Mouse (Mus musculus) C2C12 (cell line): ENCODE measurements around the gene Eif4g1. TPM values are rescaled to one million over a fixed set of nuclear protein-coding genes. Genes with fewer than 3 reads are reported as not detected.

Experiments used
- H3K27me3 ChIP-seq: one replicate; pipeline ENCODE4 v1.6.1; 2011; ENCODE audit not compliant: control insufficient read depth, insufficient read depth, insufficient read length
- H3K36me3 ChIP-seq: one replicate; pipeline ENCODE4 v1.6.1; 2011; ENCODE audit not compliant: control insufficient read depth, insufficient read depth
- H3K4me3 ChIP-seq: one replicate; pipeline ENCODE4 v1.5.1; 2011; ENCODE audit warnings: mild to moderate bottlenecking, control low read depth; ENCODE audit not compliant: poor library complexity, insufficient read depth, severe bottlenecking
- H3K79me2 ChIP-seq: one replicate; pipeline ENCODE4 v1.6.1; 2011; ENCODE audit not compliant: control insufficient read depth, insufficient read depth
- H3K79me3 ChIP-seq: one replicate; pipeline ENCODE4 v1.6.1; 2011; ENCODE audit warnings: low read depth, control low read depth
- H3ac ChIP-seq: one replicate; pipeline ENCODE3; 2011; ENCODE audit warnings: low read depth; ENCODE audit not compliant: control insufficient read depth, insufficient read length
- CEBPB ChIP-seq: IDR thresholded peaks from one replicate; pipeline ENCODE4 v1.6.1; 2011; ENCODE audit warnings: low read depth, mild to moderate bottlenecking, control low read depth, moderate library complexity
- CTCF ChIP-seq: IDR thresholded peaks from one replicate; pipeline ENCODE4 v1.5.1; 2011; ENCODE audit not compliant: control insufficient read depth, insufficient read depth, insufficient read length
- FOSL1 ChIP-seq: IDR thresholded peaks from one replicate; pipeline ENCODE4 v1.8.0; 2011; ENCODE audit warnings: mild to moderate bottlenecking, low read length; ENCODE audit not compliant: poor library complexity, insufficient read depth, severe bottlenecking
- MAX ChIP-seq: IDR thresholded peaks from one replicate; pipeline ENCODE4 v1.6.1; 2011; ENCODE audit warnings: mild to moderate bottlenecking, control low read depth
- MYOD1 ChIP-seq: IDR thresholded peaks from one replicate; pipeline ENCODE4 v1.6.1; 2011; ENCODE audit warnings: low read depth; ENCODE audit not compliant: control insufficient read depth, insufficient read length
- MYOG ChIP-seq: IDR thresholded peaks from one replicate; pipeline ENCODE4 v1.6.1; 2011; ENCODE audit not compliant: control insufficient read depth, insufficient read length; ENCODE audit errors: extremely low read depth
- USF1 ChIP-seq: IDR thresholded peaks from one replicate; pipeline ENCODE4 v1.6.1; 2011; ENCODE audit warnings: low read depth, mild to moderate bottlenecking, control low read depth, moderate library complexity
- polyA plus RNA-seq: library from polyadenylated mRNA; unstranded; fragments of >200 nt; fragmentation: generic; extraction: Trizol; gene quantifications from one replicate; pipeline ENCODE4 v1.2.1, GENCODE M21; 2012; ENCODE audit warnings: missing spikeins

The Eif4g1 gene
- polyA plus RNA-seq, 1 experiment, result 342 TPM

DNA sequence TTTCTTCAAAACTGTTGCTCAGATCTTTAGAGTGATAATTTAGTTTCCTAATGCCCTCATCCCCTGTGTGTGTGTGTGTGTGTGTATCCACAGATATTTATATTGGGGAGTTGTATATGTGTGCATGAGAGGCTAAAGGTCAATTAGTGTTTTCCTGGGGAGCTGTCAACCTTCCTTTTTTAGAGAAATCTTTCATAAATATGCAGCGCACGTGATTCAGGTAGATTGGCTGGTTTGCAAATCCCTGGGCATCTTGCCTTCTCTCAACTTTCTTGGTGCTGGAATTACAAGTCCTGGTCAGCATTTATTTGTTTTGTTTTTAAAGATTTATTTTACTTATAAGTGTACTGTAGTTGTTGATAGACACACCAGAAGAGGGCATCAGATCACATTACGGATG is 2.2 kb downstream of the Eif4g1 start:
- peaks cover 13% of the 10 kb centered on the region for H3K36me3 ChIP-seq

DNA sequence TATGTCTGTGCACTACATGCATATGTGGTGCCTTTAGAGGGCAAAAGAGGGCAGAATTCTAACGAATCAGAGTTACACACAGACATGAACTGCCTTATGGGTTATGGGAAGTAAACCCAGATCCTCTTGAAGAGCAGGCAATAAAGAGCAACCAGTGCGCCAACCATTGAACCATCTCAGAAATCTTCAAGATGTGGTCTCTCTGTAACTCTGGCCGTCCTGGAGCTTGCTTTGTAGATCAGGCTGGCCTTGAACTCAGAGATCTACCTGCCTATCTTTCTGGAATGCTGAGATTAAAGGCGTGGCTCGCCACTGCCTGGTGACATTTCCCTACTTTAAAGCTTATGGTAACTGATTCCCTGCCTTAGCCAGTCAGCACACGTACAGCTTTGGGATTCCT is 3.8 kb downstream of the Eif4g1 start:
- no peaks in the 10 kb centered on the region for H3K27me3 ChIP-seq
- no peak overlapping the region for H3K4me3 ChIP-seq
- H3K79me3 ChIP-seq, result peaks cover 37% of the 10 kb centered on the region
- TF ChIP-seq FOSL1 (no peak), USF1 (no peak), MAX (no peak), CTCF (no peak), MYOG (no peak)
- H3K36me3 ChIP-seq, result peaks cover 29% of the 10 kb centered on the region
- peaks cover 42% of the 10 kb centered on the region for H3K79me2 ChIP-seq
- H3ac ChIP-seq, result no peak overlapping the region

More for the DNA sequence above, 2.2 kb downstream of the Eif4g1 start:
- H3K4me3 ChIP-seq, result no peak overlapping the region
- TF ChIP-seq CTCF, result no peak
- H3K27me3 ChIP-seq, result no peaks in the 10 kb centered on the region
- peaks cover 26% of the 10 kb centered on the region for H3K79me2 ChIP-seq
- H3K79me3 ChIP-seq, result peaks cover 22% of the 10 kb centered on the region
- no peak overlapping the region for H3ac ChIP-seq

GRCm38 (mm10) chr16:20672500-20672902 is 4.4 kb downstream of the Eif4g1 start:
- Histone ChIP-seq H3K4me3 (peak overlapping the region; percentile 93), H3K79me3 (peaks cover 42% of the 10 kb centered on the region), H3K27me3 (no peaks in the 10 kb centered on the region), H3ac (peak overlapping the region; percentile 94), H3K79me2 (peaks cover 48% of the 10 kb centered on the region), H3K36me3 (peaks cover 35% of the 10 kb centered on the region)
- TF ChIP-seq CTCF (no peak), CEBPB (peak; percentile 12), MYOD1 (no peak), MYOG (no peak), MAX (peak; percentile 90), FOSL1 (no peak), USF1 (peak; percentile 99)

GRCm38 (mm10) chr16:20672965-20673705 is 5.0 kb downstream of the Eif4g1 start:
- no peak for TF ChIP-seq MYOD1
- no peak for TF ChIP-seq CEBPB
- TF ChIP-seq FOSL1, result no peak
- TF ChIP-seq MYOG, result no peak
- no peak for TF ChIP-seq MAX
- TF ChIP-seq USF1, result no peak
- no peak for TF ChIP-seq CTCF
- H3K79me3 ChIP-seq, result peaks cover 42% of the 10 kb centered on the region
- peaks cover 53% of the 10 kb centered on the region for H3K79me2 ChIP-seq
- no peaks in the 10 kb centered on the region for H3K27me3 ChIP-seq
- H3ac ChIP-seq, result peak overlapping the region; percentile 94
- peaks cover 39% of the 10 kb centered on the region for H3K36me3 ChIP-seq
- peak overlapping the region; percentile 93 for H3K4me3 ChIP-seq

- peaks cover 45% of the 10 kb centered on the region for H3K36me3 ChIP-seq
- H3K27me3 ChIP-seq, result no peaks in the 10 kb centered on the region
- peaks cover 48% of the 10 kb centered on the region for H3K79me3 ChIP-seq
- H3ac ChIP-seq, result peak overlapping the region; percentile 94
- TF ChIP-seq USF1 (no peak), CEBPB (no peak), MYOG (no peak), MYOD1 (no peak), CTCF (no peak), FOSL1 (no peak), MAX (no peak)
- peak overlapping the region; percentile 93 for H3K4me3 ChIP-seq
- peaks cover 60% of the 10 kb centered on the region for H3K79me2 ChIP-seq
Measured at GRCm38 (mm10) chr16:20673706-20674303, 5.7 kb downstream of the Eif4g1 start.
